Mouse (Mus musculus): ENCODE data around the gene Btbd11. TPM values are rescaled to one million over a fixed set of nuclear protein-coding genes. Genes with fewer than 3 reads are reported as not detected.

Gene Btbd11
- polyA plus RNA-seq, 1 experiment = 7.8 TPM

DNA sequence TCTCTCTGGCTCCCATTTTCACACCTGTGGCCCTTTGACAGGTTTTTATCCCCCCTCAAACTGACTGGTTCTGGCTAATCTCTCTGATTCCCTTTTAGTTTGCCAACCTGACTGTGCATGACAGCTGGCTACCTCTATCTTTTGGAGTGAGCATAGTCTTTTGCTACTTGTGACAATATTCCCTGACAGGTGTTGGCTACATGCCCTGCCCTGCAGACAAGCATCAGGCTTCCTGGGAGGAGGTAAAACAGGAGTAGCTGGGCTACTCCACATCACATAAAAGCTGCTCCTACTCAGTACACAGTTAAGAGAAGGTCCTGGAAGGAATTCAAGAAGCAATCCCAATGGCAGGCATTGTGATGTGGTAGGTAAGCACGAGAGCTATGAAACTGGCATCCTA is 60.1 kb downstream of the Btbd11 start:
- TF ChIP-seq CTCF (IDR thresholded peaks at IDR 0.05; ENCODE audit: extremely low read depth, insufficient read depth, insufficient read length, insufficient replicate concordance) (no peak), POLR2A (IDR thresholded peaks at IDR 0.05; ENCODE audit: low read depth, low read length) (no peak)
- Histone ChIP-seq H3K27me3 (ENCODE audit: control insufficient read depth, insufficient read depth, low read length) (no peaks in the 10 kb centered on the region), H3K36me3 (ENCODE audit: control insufficient read depth, insufficient read depth, low read length) (no peaks in the 10 kb centered on the region), H3K27ac (ENCODE audit: insufficient read depth, low read length) (no peak overlapping the region), H3K4me1 (ENCODE audit: control insufficient read depth, insufficient read depth, insufficient read length) (no peaks in the 10 kb centered on the region), H3K4me3 (ENCODE audit: extremely low read depth, insufficient read depth, insufficient read length) (no peak overlapping the region)
- WGBS = 78% methylated on average over 1 of the region's 1 CpGs
- DNase-seq (ENCODE audit: low read depth in 1 of 2, low spot score in 2 of 2) = no peak

DNA sequence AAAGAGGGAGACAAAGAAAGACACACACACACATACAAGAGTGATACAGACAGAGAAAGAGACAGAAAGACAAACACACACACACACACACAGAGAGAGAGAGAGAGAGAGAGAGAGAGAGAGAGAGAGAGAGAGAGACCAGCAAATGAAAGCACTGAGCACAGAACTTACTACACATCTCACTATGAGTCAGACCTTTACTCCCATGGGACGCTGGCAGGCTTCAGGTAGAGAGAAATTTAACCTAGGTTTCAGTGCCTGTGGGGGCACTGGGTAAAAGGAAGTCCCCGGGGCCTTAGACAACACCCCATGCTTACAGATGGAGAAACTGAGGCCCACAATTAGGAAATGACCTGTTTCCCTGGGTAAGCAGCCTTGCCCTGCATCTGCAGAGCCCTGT is 61.3 kb downstream of the Btbd11 start:
- Histone ChIP-seq H3K4me3 (ENCODE audit: extremely low read depth, insufficient read depth, insufficient read length) (no peak overlapping the region), H3K27me3 (ENCODE audit: control insufficient read depth, insufficient read depth, low read length) (no peaks in the 10 kb centered on the region), H3K36me3 (ENCODE audit: control insufficient read depth, insufficient read depth, low read length) (no peaks in the 10 kb centered on the region), H3K27ac (ENCODE audit: insufficient read depth, low read length) (no peak overlapping the region), H3K4me1 (ENCODE audit: control insufficient read depth, insufficient read depth, insufficient read length) (no peaks in the 10 kb centered on the region)
- DNase-seq (ENCODE audit: low read depth in 1 of 2, low spot score in 2 of 2) = no peak
- WGBS = 69% methylated on average over 2 of the region's 2 CpGs
- no peak for TF ChIP-seq POLR2A (IDR thresholded peaks at IDR 0.05; ENCODE audit: low read depth, low read length)
- TF ChIP-seq CTCF (IDR thresholded peaks at IDR 0.05; ENCODE audit: extremely low read depth, insufficient read depth, insufficient read length, insufficient replicate concordance) = no peak

DNA sequence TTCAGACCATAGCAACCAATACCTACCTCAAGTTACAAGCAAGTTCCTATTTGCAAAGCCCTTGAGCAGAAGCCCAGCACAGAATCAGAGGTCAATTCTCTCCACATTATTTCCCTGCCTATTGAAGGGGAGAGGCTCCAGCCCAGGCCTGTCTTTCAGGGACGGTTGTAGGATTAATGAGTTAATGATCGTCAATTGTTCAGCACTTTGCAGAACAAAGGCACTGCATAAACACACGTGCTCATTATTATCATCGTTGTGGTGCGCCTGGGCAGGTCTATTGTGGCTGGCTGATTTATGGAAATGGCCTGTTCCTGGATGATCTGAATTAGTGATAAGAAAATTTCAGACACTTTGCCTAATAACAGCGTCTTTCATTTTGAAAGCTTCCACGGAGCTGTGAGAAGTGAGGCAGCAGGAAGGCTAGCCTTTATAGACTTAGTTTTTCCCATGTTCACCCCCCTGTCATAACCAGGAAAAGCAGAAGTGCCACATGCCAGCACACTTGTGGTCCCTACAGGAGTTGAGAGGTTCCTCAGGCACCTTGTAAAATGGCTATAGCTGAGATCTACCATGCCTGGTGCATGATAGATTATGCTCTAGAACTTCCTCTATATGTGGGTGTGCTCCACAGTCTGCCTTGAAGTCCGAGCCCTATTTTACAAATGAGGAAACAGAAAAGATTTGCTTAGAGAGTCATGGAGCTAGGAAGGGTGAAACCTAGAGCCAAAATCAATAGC is 65.2 kb downstream of the Btbd11 start:
- Histone ChIP-seq H3K4me3 (ENCODE audit: extremely low read depth, insufficient read depth, insufficient read length) (no peak overlapping the region), H3K4me1 (ENCODE audit: control insufficient read depth, insufficient read depth, insufficient read length) (no peaks in the 10 kb centered on the region), H3K27me3 (ENCODE audit: control insufficient read depth, insufficient read depth, low read length) (no peaks in the 10 kb centered on the region), H3K27ac (ENCODE audit: insufficient read depth, low read length) (no peak overlapping the region), H3K36me3 (ENCODE audit: control insufficient read depth, insufficient read depth, low read length) (no peaks in the 10 kb centered on the region)
- 13% methylated on average over 8 of the region's 8 CpGs for WGBS
- no peak for DNase-seq (ENCODE audit: low read depth in 1 of 2, low spot score in 2 of 2)
- TF ChIP-seq CTCF (IDR thresholded peaks at IDR 0.05; ENCODE audit: extremely low read depth, insufficient read depth, insufficient read length, insufficient replicate concordance) (no peak), POLR2A (IDR thresholded peaks at IDR 0.05; ENCODE audit: low read depth, low read length) (no peak)

DNA sequence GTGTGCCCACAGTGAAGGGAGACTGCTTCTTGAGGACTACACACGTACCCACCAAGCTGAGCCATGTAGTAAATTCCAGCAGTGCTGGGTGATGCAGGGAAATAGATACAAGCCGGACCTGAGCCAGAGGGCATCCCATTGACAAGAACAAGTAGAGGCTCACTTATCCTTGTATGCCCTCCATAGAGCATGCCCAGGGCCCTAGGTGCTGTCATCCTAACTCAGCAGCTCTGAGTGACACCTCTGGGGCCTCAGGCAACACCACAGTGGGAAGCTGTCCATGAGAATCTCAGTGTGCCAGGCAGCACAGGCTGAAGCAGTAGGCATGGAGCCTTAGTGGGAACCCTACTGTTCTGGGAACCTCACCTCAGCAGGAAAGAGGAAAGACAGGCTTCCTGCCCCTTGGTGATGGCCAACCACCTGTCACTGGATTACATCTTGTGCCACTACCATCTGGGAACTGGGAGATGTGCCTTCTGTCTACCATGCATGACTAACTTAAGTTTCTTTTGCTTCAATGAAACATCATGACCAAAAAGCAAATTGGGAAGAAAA is 66.7 kb downstream of the Btbd11 start:
- Histone ChIP-seq H3K4me1 (ENCODE audit: control insufficient read depth, insufficient read depth, insufficient read length) (no peaks in the 10 kb centered on the region), H3K36me3 (ENCODE audit: control insufficient read depth, insufficient read depth, low read length) (no peaks in the 10 kb centered on the region), H3K4me3 (ENCODE audit: extremely low read depth, insufficient read depth, insufficient read length) (no peak overlapping the region), H3K27ac (ENCODE audit: insufficient read depth, low read length) (no peak overlapping the region), H3K27me3 (ENCODE audit: control insufficient read depth, insufficient read depth, low read length) (no peaks in the 10 kb centered on the region)
- no peak for DNase-seq (ENCODE audit: low read depth in 1 of 2, low spot score in 2 of 2)
- no peak for TF ChIP-seq POLR2A (IDR thresholded peaks at IDR 0.05; ENCODE audit: low read depth, low read length)
- TF ChIP-seq CTCF (IDR thresholded peaks at IDR 0.05; ENCODE audit: extremely low read depth, insufficient read depth, insufficient read length, insufficient replicate concordance) = no peak
- WGBS = 87% methylated on average over 2 of the region's 2 CpGs

DNA sequence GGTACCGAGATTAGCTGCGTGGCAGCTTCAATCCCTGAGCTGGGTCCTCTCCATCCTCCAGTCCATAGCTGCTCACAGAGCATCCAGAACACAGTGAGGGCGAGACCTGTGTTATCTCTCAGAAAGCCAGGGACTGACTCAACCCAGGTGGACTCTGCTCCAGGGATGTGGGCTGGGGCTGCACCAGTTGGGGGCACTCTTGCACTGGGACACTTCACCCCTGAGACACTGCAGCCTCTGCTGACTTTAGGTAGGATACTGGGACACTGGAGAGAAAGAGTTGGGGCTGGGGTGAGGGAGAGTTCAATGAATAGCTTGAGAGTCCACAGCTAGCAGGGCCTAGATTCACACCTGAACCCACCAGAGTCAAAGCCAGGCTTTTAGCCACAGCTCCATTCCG is 69.4 kb downstream of the Btbd11 start:
- DNase-seq (ENCODE audit: low read depth in 1 of 2, low spot score in 2 of 2) = no peak
- Histone ChIP-seq H3K4me1 (ENCODE audit: control insufficient read depth, insufficient read depth, insufficient read length) (no peaks in the 10 kb centered on the region), H3K4me3 (ENCODE audit: extremely low read depth, insufficient read depth, insufficient read length) (no peak overlapping the region), H3K27me3 (ENCODE audit: control insufficient read depth, insufficient read depth, low read length) (no peaks in the 10 kb centered on the region), H3K36me3 (ENCODE audit: control insufficient read depth, insufficient read depth, low read length) (no peaks in the 10 kb centered on the region), H3K27ac (ENCODE audit: insufficient read depth, low read length) (no peak overlapping the region)
- 54% methylated on average over 4 of the region's 4 CpGs for WGBS
- TF ChIP-seq CTCF (IDR thresholded peaks at IDR 0.05; ENCODE audit: extremely low read depth, insufficient read depth, insufficient read length, insufficient replicate concordance) (0 out of 2 replicates have a peak, but pooled peaks have one; percentile 2), POLR2A (IDR thresholded peaks at IDR 0.05; ENCODE audit: low read depth, low read length) (no peak)

DNA sequence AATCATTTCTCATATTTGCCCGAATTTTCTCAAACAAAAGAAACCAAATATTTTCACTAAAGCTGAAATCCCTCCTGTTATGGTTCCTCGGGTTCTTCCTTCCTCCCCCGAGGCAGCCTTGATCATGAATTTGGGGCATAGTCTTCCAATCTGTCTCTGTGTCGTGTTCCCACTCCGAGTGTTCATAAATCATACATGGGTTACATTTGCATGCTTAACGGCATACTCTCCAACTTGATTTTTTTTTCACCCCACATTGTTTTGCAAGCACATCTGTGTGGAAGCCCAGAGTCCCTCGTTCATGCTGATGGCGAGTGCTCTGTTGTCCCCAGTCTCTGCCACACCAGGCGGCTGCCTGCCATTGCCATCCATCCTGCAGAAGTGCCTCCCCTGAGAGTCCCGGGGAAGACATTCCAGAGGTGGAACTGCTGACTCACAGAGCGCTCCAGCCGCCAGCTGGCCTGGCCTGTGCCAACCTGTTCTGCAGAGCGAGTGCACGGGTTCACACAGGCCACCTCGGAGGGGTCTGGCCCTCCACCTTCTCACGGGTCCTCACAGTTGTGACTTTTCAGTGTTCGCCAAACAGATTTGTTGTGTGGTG is 72.2 kb downstream of the Btbd11 start:
- DNase-seq (ENCODE audit: low read depth in 1 of 2, low spot score in 2 of 2) = no peak
- Histone ChIP-seq H3K27ac (ENCODE audit: insufficient read depth, low read length) (no peak overlapping the region), H3K4me3 (ENCODE audit: extremely low read depth, insufficient read depth, insufficient read length) (no peak overlapping the region), H3K4me1 (ENCODE audit: control insufficient read depth, insufficient read depth, insufficient read length) (no peaks in the 10 kb centered on the region), H3K27me3 (ENCODE audit: control insufficient read depth, insufficient read depth, low read length) (no peaks in the 10 kb centered on the region), H3K36me3 (ENCODE audit: control insufficient read depth, insufficient read depth, low read length) (no peaks in the 10 kb centered on the region)
- WGBS = 67% methylated on average over 17 of the region's 17 CpGs
- TF ChIP-seq CTCF (IDR thresholded peaks at IDR 0.05; ENCODE audit: extremely low read depth, insufficient read depth, insufficient read length, insufficient replicate concordance) (no peak), POLR2A (IDR thresholded peaks at IDR 0.05; ENCODE audit: low read depth, low read length) (no peak)

DNA sequence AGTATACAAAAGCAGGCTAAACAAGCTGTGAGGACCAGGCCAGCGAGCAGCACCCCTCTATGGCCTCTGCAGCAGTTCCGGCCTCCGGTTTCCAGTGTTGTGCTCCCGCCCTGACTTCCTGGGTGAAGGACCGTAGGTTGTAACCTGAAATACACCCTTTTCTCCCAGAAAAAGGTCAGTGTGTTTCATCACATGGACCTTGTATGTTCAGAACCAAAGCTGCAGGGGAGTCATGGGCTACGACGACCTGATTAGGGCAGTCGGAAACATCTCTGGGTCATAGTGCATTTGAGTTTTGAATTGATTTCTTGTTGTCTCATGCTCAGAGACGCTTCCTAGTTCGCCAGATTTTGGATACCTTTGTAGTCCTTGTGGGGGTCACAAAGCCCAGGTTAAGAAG is 74.1 kb downstream of the Btbd11 start:
- H3K36me3 ChIP-seq (ENCODE audit: control insufficient read depth, insufficient read depth, low read length) = no peaks in the 10 kb centered on the region
- 92% methylated on average over 10 of the region's 10 CpGs for WGBS
- no peak for TF ChIP-seq CTCF (IDR thresholded peaks at IDR 0.05; ENCODE audit: extremely low read depth, insufficient read depth, insufficient read length, insufficient replicate concordance)
- TF ChIP-seq POLR2A (IDR thresholded peaks at IDR 0.05; ENCODE audit: low read depth, low read length) = no peak
- no peak for DNase-seq (ENCODE audit: low read depth in 1 of 2, low spot score in 2 of 2)
- no peak overlapping the region for H3K4me3 ChIP-seq (ENCODE audit: extremely low read depth, insufficient read depth, insufficient read length)
- H3K27ac ChIP-seq (ENCODE audit: insufficient read depth, low read length) = no peak overlapping the region
- no peaks in the 10 kb centered on the region for H3K27me3 ChIP-seq (ENCODE audit: control insufficient read depth, insufficient read depth, low read length)
- H3K4me1 ChIP-seq (ENCODE audit: control insufficient read depth, insufficient read depth, insufficient read length) = no peaks in the 10 kb centered on the region

Measured in spleen, adult 2 months (tissue).